Mouse (Mus musculus) MEL (cell line): ENCODE measurements around the gene Nap1l5.

Source experiments
- CTCF ChIP-seq, 3 experiments: IDR thresholded peaks in 2 of 3; conservative IDR thresholded peaks in 1 of 3; 2 replicates each; pipeline ENCODE4 v1.5.1; 2011 to 2012; ENCODE audit warnings: low read length in 3 of 3, low read depth in 2 of 3, mild to moderate bottlenecking in 2 of 3, improper control_type of control experiment in 1 of 3, inconsistent platforms in 1 of 3, mixed read lengths in 1 of 3, moderate library complexity in 1 of 3; ENCODE audit not compliant: control insufficient read depth in 1 of 3, insufficient read depth in 1 of 3, poor library complexity in 1 of 3, severe bottlenecking in 1 of 3
- MXI1 ChIP-seq: IDR thresholded peaks from 2 replicates; pipeline ENCODE4 v1.6.1; 2011; ENCODE audit warnings: mild to moderate bottlenecking, low read depth, low read length, improper control_type of control experiment
- MYC ChIP-seq: IDR thresholded peaks from 2 replicates; pipeline ENCODE4 v1.6.1; 2011; ENCODE audit warnings: low read depth, mild to moderate bottlenecking, low read length, improper control_type of control experiment, moderate library complexity
- TBP ChIP-seq: IDR thresholded peaks from 2 replicates; pipeline ENCODE4 v1.8.0; 2011; ENCODE audit warnings: low read depth, low read length, improper control_type of control experiment
- TCF12 ChIP-seq: IDR thresholded peaks from 2 replicates; pipeline ENCODE4 v1.6.1; 2014; ENCODE audit warnings: low read depth, mild to moderate bottlenecking, inconsistent platforms, low read length, improper control_type of control experiment, moderate library complexity
- ZNF384 ChIP-seq: IDR thresholded peaks from 2 replicates; pipeline ENCODE4 v1.6.1; 2012; ENCODE audit warnings: low read depth, mild to moderate bottlenecking, inconsistent platforms, low read length, improper control_type of control experiment

DNA sequence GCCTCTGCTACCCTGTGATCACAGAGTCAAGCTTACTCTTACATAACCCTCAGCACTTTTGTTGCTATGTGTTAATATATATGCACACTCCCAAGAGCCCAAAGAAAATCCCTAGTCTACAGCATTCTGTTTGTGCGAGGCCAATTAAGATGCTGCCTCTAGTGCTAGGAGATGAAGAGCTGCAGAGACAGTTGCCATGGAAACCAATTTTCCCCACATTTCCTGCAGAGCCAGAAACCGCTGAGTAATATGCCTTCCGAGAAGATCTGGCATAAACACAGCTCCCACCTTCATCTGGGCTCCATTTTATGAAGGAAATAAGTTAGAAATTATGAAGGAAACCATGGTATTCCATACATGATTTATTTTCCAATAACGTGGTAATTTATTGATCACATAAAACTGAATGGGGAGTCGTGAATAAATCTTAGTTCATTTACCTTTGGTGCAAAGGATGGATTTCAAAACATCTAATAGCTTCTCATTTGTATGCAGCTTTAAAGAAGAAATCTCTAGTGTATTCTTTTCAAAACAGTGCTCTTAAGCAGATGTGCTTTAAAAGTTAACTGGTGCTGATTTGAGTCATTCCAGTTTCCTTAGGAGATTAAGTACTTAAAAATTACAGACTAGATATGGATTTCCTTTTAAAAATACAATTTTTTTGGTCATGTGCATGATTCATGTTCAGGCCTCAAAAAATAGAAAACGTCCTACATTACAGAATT lies 26.5 kb upstream of the Nap1l5 start:
- TF ChIP-seq TCF12 (no peak), CTCF (IDR thresholded peaks at IDR 0.05 in 2 of 3, conservative IDR thresholded peaks at IDR 0.05 in 1 of 3; ENCODE audit: control insufficient read depth in 1 of 3, insufficient read depth in 1 of 3, low read depth in 2 of 3, low read length in 3 of 3, poor library complexity in 1 of 3, severe bottlenecking in 1 of 3) (no peak), ZNF384 (no peak), TBP (no peak), MXI1 (no peak), MYC (no peak)
